Mouse (Mus musculus) MEL (cell line): ENCODE data around the gene Plb1. TPM values are rescaled to one million over a fixed set of nuclear protein-coding genes. Genes with fewer than 3 reads are reported as not detected.

Experiments
- DNase-seq: peaks from one replicate; pipeline ENCODE4 v3.0.0; 2011; ENCODE audit warnings: low read depth, low spot score
- H3K27ac ChIP-seq: 2 replicates; pipeline ENCODE4 v1.5.1; 2012; ENCODE audit warnings: low read depth, mild to moderate bottlenecking, control low read depth, low read length, moderate library complexity; ENCODE audit not compliant: control insufficient read depth
- H3K27me3 ChIP-seq, 2 experiments: fragments of 150-350 bp in 1 of 2; sonication (generic) in 1 of 2; 2 replicates each; pipeline ENCODE4 v1.6.1; 2012; ENCODE audit warnings: low read length in 2 of 2, mild to moderate bottlenecking in 2 of 2, improper control_type of control experiment in 1 of 2, moderate library complexity in 1 of 2; ENCODE audit not compliant: insufficient read depth in 2 of 2, control insufficient read depth in 1 of 2
- H3K36me3 ChIP-seq, 2 experiments: 2 replicates each; pipeline ENCODE4 v1.6.1; 2012 to 2014; ENCODE audit warnings: low read length in 2 of 2, improper control_type of control experiment in 1 of 2, inconsistent platforms in 1 of 2, mild to moderate bottlenecking in 1 of 2; ENCODE audit not compliant: insufficient read depth in 2 of 2, control insufficient read depth in 1 of 2
- H3K4me1 ChIP-seq, 2 experiments: fragments of 150-350 bp in 1 of 2; sonication (generic) in 1 of 2; 2 replicates each; pipeline ENCODE4 v1.6.1; 2012; ENCODE audit warnings: low read length in 2 of 2, improper control_type of control experiment in 1 of 2, mild to moderate bottlenecking in 1 of 2; ENCODE audit not compliant: insufficient read depth in 2 of 2, control insufficient read depth in 1 of 2
- H3K4me3 ChIP-seq, 2 experiments: fragments of 150-350 bp in 1 of 2; sonication (generic) in 1 of 2; 2 replicates each; pipeline ENCODE4 v1.5.1; 2012; ENCODE audit warnings: low read depth in 2 of 2, low read length in 2 of 2, mild to moderate bottlenecking in 2 of 2, moderate library complexity in 2 of 2, control low read depth in 1 of 2, improper control_type of control experiment in 1 of 2; ENCODE audit not compliant: control insufficient read depth in 1 of 2, insufficient read depth in 1 of 2
- H3K79me2 ChIP-seq: 2 replicates; pipeline ENCODE4 v1.6.1; 2012; ENCODE audit warnings: mild to moderate bottlenecking, low read length, moderate library complexity; ENCODE audit not compliant: control insufficient read depth, poor library complexity, insufficient read depth
- H3K9ac ChIP-seq: 2 replicates; pipeline ENCODE4 v1.6.1; 2012; ENCODE audit warnings: low read depth, mild to moderate bottlenecking, control low read depth, low read length, moderate library complexity; ENCODE audit not compliant: control insufficient read depth, poor library complexity, severe bottlenecking
- H3K9me3 ChIP-seq: fragments of 150-350 bp; sonication (generic); replicated peaks from 2 replicates; pipeline ENCODE4 v1.6.1; 2012; ENCODE audit warnings: mild to moderate bottlenecking, low read length, improper control_type of control experiment, moderate library complexity; ENCODE audit not compliant: insufficient read depth
- CHD1 ChIP-seq: IDR thresholded peaks from 2 replicates; pipeline ENCODE4 v1.6.1; 2012; ENCODE audit warnings: low read depth, mild to moderate bottlenecking, inconsistent platforms, low read length, improper control_type of control experiment
- CTCF ChIP-seq, 3 experiments: IDR thresholded peaks in 2 of 3; conservative IDR thresholded peaks in 1 of 3; 2 replicates each; pipeline ENCODE4 v1.5.1; 2011 to 2012; ENCODE audit warnings: low read length in 3 of 3, low read depth in 2 of 3, mild to moderate bottlenecking in 2 of 3, improper control_type of control experiment in 1 of 3, inconsistent platforms in 1 of 3, mixed read lengths in 1 of 3, moderate library complexity in 1 of 3; ENCODE audit not compliant: control insufficient read depth in 1 of 3, insufficient read depth in 1 of 3, poor library complexity in 1 of 3, severe bottlenecking in 1 of 3
- EP300 ChIP-seq, 2 experiments: IDR thresholded peaks; 2 replicates each; pipeline ENCODE4 v1.6.1; 2011; ENCODE audit warnings: improper control_type of control experiment in 2 of 2, low read length in 2 of 2, low read depth in 1 of 2, mild to moderate bottlenecking in 1 of 2
- GATA1 ChIP-seq: IDR thresholded peaks from 2 replicates; pipeline ENCODE4 v1.6.1; 2011; ENCODE audit warnings: low read depth, low read length, improper control_type of control experiment
- JUND ChIP-seq: IDR thresholded peaks from 2 replicates; pipeline ENCODE4 v1.6.1; 2011; ENCODE audit warnings: low read depth, mild to moderate bottlenecking, improper control_type of control experiment, low read length
- KAT2A ChIP-seq: conservative IDR thresholded peaks from 2 replicates; pipeline ENCODE4 v1.6.1; 2012; ENCODE audit warnings: low read depth, low read length, improper control_type of control experiment, inconsistent platforms
- MAFK ChIP-seq: IDR thresholded peaks from 2 replicates; pipeline ENCODE4 v1.6.1; 2011; ENCODE audit warnings: low read depth, mild to moderate bottlenecking, low read length, improper control_type of control experiment, borderline replicate concordance
- MYC ChIP-seq: IDR thresholded peaks from 2 replicates; pipeline ENCODE4 v1.6.1; 2011; ENCODE audit warnings: low read depth, mild to moderate bottlenecking, low read length, improper control_type of control experiment, moderate library complexity
- NELFE ChIP-seq: IDR thresholded peaks from 2 replicates; pipeline ENCODE4 v1.6.1; 2011; ENCODE audit warnings: low read depth, low read length, improper control_type of control experiment
- NRF1 ChIP-seq: IDR thresholded peaks from 2 replicates; pipeline ENCODE4 v1.6.1; 2014; ENCODE audit warnings: low read depth, mild to moderate bottlenecking, inconsistent platforms, low read length, improper control_type of control experiment, moderate library complexity; ENCODE audit not compliant: poor library complexity, insufficient read depth, severe bottlenecking
- POLR2AphosphoS2 ChIP-seq: IDR thresholded peaks from 2 replicates; pipeline ENCODE4 v1.6.1; 2011; ENCODE audit warnings: low read length, improper control_type of control experiment
- RAD21 ChIP-seq: IDR thresholded peaks from 2 replicates; pipeline ENCODE4 v1.6.1; 2011; ENCODE audit warnings: mild to moderate bottlenecking, low read depth, low read length, improper control_type of control experiment
- SMC3 ChIP-seq: IDR thresholded peaks from 2 replicates; pipeline ENCODE4 v1.6.1; 2011; ENCODE audit warnings: low read depth, low read length, improper control_type of control experiment
- TAL1 ChIP-seq: IDR thresholded peaks from 2 replicates; pipeline ENCODE4 v1.6.1; 2012; ENCODE audit warnings: mild to moderate bottlenecking, inconsistent platforms, low read length, moderate library complexity, mixed read lengths
- TCF12 ChIP-seq: IDR thresholded peaks from 2 replicates; pipeline ENCODE4 v1.6.1; 2014; ENCODE audit warnings: low read depth, mild to moderate bottlenecking, inconsistent platforms, low read length, improper control_type of control experiment, moderate library complexity
- UBTF ChIP-seq: IDR thresholded peaks from 2 replicates; pipeline ENCODE4 v1.6.1; 2012; ENCODE audit warnings: low read depth, mild to moderate bottlenecking, inconsistent platforms, low read length, improper control_type of control experiment, moderate library complexity, borderline replicate concordance; ENCODE audit not compliant: insufficient read depth
- USF2 ChIP-seq, 2 experiments: IDR thresholded peaks; 2 replicates each; pipeline ENCODE4 v1.6.1; 2011 to 2012; ENCODE audit warnings: improper control_type of control experiment in 2 of 2, low read length in 2 of 2, borderline replicate concordance in 1 of 2, inconsistent platforms in 1 of 2, low read depth in 1 of 2, mild to moderate bottlenecking in 1 of 2; ENCODE audit not compliant: insufficient read depth in 1 of 2
- ZC3H11A ChIP-seq: IDR thresholded peaks from 2 replicates; pipeline ENCODE4 v1.6.1; 2012; ENCODE audit warnings: low read depth, mild to moderate bottlenecking, inconsistent platforms, low read length, improper control_type of control experiment
- ZKSCAN1 ChIP-seq: IDR thresholded peaks from 2 replicates; pipeline ENCODE4 v1.6.1; 2012; ENCODE audit warnings: low read depth, mild to moderate bottlenecking, inconsistent platforms, low read length, improper control_type of control experiment, moderate library complexity
- polyA plus RNA-seq, 2 experiments: library from polyadenylated mRNA; stranded (reverse) in 1 of 2; unstranded in 1 of 2; fragments of >175 nt in 1 of 2; fragments of >200 nt in 1 of 2; gene quantifications; 2 replicates each; pipeline versions ENCODE4 v1.2.1 to v1.2.4; 2012; ENCODE audit warnings: low replicate concordance in 2 of 2, low read depth in 1 of 2; ENCODE audit not compliant: insufficient read length in 2 of 2, insufficient read depth in 1 of 2, missing spikeins in 1 of 2
- total RNA-seq: library from RNA; depleted of rRNA; stranded (reverse); fragments of 300-350 nt; gene quantifications from 2 replicates; pipeline ENCODE4 v1.2.3, GENCODE M21; 2012

The Plb1 gene
- total and polyA plus RNA-seq, 3 experiments, result not detected

DNA sequence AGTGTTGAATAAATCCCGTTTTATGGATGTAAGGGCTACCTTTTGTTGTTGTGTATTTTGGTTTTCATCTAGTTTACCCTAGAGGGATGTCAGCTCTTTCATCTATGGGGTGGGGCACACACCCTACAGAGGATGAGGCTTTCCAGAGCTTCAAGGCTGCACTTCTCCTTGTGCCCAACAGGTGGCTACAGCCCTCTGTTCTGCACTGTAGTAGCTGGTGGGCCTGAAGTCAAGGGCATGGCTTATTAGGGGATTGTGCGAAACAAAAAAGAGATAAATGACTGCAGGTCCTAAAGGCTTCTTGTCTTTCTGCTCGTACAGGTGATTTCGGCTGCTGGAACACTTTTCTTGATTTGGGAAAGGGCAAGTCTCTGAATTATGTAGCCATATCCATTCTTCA lies 27.9 kb upstream of the Plb1 start:
- no peaks in the 10 kb centered on the region for H3K4me1 ChIP-seq
- no peaks in the 10 kb centered on the region for H3K79me2 ChIP-seq
- no peak overlapping the region for H3K4me3 ChIP-seq
- H3K36me3 ChIP-seq, result no peaks in the 10 kb centered on the region
- H3K9ac ChIP-seq, result no peak overlapping the region
- H3K27ac ChIP-seq, result no peak overlapping the region
- peak; percentile 62 for DNase-seq
- no peaks in the 10 kb centered on the region for H3K9me3 ChIP-seq
- H3K27me3 ChIP-seq, result peaks cover 8 to 21% of the 10 kb centered on the region in 2 experiments
- TF ChIP-seq SMC3 (peak; percentile 79), MYC (no peak), RAD21 (peak; percentile 62), ZC3H11A (peak; percentile 53), CTCF (IDR thresholded peaks at IDR 0.05 in 2 of 3, conservative IDR thresholded peaks at IDR 0.05 in 1 of 3; ENCODE audit: control insufficient read depth in 1 of 3, insufficient read depth in 1 of 3, low read depth in 2 of 3, low read length in 3 of 3, poor library complexity in 1 of 3, severe bottlenecking in 1 of 3) (peak; percentile 78 to 92 (median 79)), GATA1 (no peak)

- no peak for DNase-seq
- Histone ChIP-seq H3K4me1 (no peaks in the 10 kb centered on the region), H3K36me3 (no peaks in the 10 kb centered on the region), H3K4me3 (no peak overlapping the region), H3K79me2 (no peaks in the 10 kb centered on the region), H3K27me3 (peaks cover 14 to 39% of the 10 kb centered on the region in 2 experiments), H3K9me3 (no peaks in the 10 kb centered on the region), H3K27ac (no peak overlapping the region), H3K9ac (no peak overlapping the region)
- TF ChIP-seq JUND (no peak), NRF1 (no peak)
Observed at GRCm38 (mm10) chr5:32206726-32207125, 25.8 kb upstream of the Plb1 start.

GRCm38 (mm10) chr5:32208460-32208859 lies 24.0 kb upstream of the Plb1 start:
- TF ChIP-seq ZKSCAN1 (no peak), TAL1 (no peak), EP300 (IDR thresholded peaks at IDR 0.05; ENCODE audit: low read depth in 1 of 2, low read length in 2 of 2) (no peak), MYC (no peak), USF2 (IDR thresholded peaks at IDR 0.05; ENCODE audit: borderline replicate concordance in 1 of 2, insufficient read depth in 1 of 2, low read depth in 1 of 2, low read length in 2 of 2) (no peak), CTCF (IDR thresholded peaks at IDR 0.05 in 2 of 3, conservative IDR thresholded peaks at IDR 0.05 in 1 of 3; ENCODE audit: control insufficient read depth in 1 of 3, insufficient read depth in 1 of 3, low read depth in 2 of 3, low read length in 3 of 3, poor library complexity in 1 of 3, severe bottlenecking in 1 of 3) (no peak), KAT2A (no peak), MAFK (no peak), UBTF (no peak), POLR2AphosphoS2 (no peak), TCF12 (no peak), NELFE (no peak), CHD1 (no peak), ZC3H11A (no peak)
- Histone ChIP-seq H3K4me1 (no peaks in the 10 kb centered on the region), H3K79me2 (no peaks in the 10 kb centered on the region), H3K27ac (no peak overlapping the region), H3K36me3 (no peaks in the 10 kb centered on the region), H3K27me3 (peaks cover 17 to 45% of the 10 kb centered on the region in 2 experiments), H3K4me3 (no peak overlapping the region), H3K9ac (no peak overlapping the region), H3K9me3 (no peaks in the 10 kb centered on the region)
- no peak for DNase-seq
